Mouse (Mus musculus): ENCODE data around the gene Syndig1. TPM values are rescaled to one million over a fixed set of nuclear protein-coding genes. Genes with fewer than 3 reads are reported as not detected.

Syndig1 gene
- total RNA-seq, 2 experiments from 2014 or later: not detected

DNA sequence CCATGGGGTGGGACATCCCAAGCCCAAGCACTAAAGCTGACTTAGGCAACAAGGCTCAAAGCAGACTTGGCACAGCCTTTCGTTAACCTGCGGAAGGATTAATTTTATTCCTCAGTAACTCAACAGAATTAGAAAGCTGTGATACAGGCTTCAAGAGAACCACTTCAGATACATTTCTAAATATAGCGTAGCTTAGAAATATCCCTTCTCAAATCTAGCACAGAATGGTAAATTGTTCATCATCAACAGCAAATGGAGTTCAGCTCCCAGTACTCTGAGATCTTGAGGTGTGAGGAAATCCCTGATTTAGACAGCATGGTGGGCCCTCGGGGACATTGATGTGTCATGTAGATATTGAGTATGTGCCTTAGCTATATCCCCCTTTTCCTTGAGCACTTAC is 121.6 kb downstream of the Syndig1 start:
- ATAC-seq (replicated peaks; ENCODE audit: poor library complexity, severe bottlenecking): no peak

- no peak for ATAC-seq (replicated peaks; ENCODE audit: poor library complexity, severe bottlenecking)
Observed at GRCm38 (mm10) chr2:149971014-149971413, 142.0 kb downstream of the Syndig1 start.

GRCm38 (mm10) chr2:149973583-149973982 is 144.6 kb downstream of the Syndig1 start:
- ATAC-seq (replicated peaks; ENCODE audit: poor library complexity, severe bottlenecking): no peak

GRCm38 (mm10) chr2:149980419-149980818 is 151.4 kb downstream of the Syndig1 start:
- no peak for ATAC-seq (replicated peaks; ENCODE audit: poor library complexity, severe bottlenecking)

DNA sequence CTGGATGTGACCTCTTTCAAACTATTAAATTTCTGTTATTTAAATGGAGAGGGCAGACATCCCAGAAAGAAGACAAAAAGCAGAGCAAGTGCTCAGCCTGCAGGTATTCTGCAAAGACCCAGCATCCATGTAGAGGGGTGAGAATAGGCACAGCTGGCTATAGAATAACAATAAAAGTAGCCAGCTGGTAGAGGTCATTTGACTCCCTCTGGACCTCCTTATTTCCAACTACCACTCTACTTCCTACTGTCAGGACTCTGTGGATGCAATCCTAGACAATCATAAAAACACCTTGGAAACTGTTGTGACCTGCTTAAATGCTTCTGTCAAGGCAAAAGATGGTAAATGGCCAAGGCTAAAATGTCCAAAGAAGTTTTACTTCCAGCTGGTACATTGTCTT is 153.5 kb downstream of the Syndig1 start:
- ATAC-seq (replicated peaks; ENCODE audit: poor library complexity, severe bottlenecking): no peak

DNA sequence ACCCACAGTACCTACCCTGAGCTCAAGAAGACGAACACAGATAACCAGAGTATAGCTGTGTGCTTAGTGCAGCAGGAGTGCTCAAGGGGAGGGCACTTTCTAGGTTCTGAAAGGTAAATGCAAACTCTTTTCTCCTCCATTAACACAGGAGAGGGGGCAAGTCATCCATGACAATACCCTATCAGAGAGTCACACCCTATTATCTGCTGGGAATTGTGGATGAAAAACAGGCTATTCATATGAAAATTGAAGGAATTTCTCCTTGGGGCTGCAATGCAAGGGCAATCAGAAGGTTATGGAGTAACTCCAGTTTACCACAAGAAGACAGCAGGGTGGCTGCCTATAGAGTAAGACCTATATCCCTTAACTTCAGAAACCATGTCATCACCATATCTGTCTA is 154.1 kb downstream of the Syndig1 start:
- ATAC-seq (replicated peaks; ENCODE audit: poor library complexity, severe bottlenecking): no peak

GRCm38 (mm10) chr2:149987610-149988009 is 158.6 kb downstream of the Syndig1 start:
- ATAC-seq (replicated peaks; ENCODE audit: poor library complexity, severe bottlenecking): no peak

GRCm38 (mm10) chr2:149991506-149991905 is 162.5 kb downstream of the Syndig1 start:
- no peak for ATAC-seq (replicated peaks; ENCODE audit: poor library complexity, severe bottlenecking)

GRCm38 (mm10) chr2:149992921-149993320 is 163.9 kb downstream of the Syndig1 start:
- no peak for ATAC-seq (replicated peaks; ENCODE audit: poor library complexity, severe bottlenecking)

DNA sequence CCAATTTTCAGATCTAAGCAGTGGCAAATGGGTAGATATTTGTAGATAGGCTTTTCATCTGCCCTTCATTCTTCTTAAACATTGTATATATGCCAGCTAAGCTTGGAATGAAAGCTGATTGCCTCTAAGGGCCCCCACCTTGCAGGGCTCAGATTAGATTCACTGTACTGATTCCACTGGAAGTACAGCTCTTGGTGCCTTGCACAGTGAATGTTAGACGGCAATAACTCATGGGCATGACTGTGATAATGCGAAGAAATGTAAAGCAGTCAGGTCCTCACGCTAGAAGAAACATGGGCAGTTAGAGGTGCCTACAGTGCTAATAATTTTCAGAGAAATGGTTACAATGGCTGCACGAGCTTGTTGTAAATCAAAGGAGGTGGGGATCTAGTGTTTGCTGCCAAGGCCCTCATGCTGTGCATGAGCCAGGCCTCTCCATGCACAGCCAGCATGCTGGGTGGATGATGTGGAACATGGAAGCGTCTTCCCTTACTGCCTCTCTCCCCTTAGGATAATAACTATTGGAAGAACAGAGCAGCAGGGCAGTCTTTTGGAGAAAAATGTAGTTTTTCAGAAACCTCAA is 167.5 kb downstream of the Syndig1 start:
- ATAC-seq (replicated peaks; ENCODE audit: poor library complexity, severe bottlenecking): no peak

DNA sequence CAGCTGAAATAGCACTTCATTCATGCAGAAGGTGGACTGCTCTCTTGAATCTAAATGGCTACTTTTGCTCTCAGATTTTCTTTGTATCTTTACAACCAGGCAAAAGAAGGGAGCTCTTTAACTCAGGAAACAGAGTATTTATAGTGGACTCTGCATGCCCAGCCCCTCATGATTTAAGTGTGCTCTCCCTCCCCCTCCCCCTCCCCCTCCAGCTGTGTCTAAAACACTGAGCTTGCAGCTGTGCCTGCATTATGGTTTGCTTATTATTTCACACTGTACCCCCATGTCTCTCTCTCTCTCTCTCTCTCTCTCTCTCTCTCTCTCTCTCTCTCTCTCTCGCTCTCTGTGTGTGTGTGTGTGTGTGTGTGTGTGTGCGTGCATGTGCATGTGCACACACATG is 168.6 kb downstream of the Syndig1 start:
- no peak for ATAC-seq (replicated peaks; ENCODE audit: poor library complexity, severe bottlenecking)

DNA sequence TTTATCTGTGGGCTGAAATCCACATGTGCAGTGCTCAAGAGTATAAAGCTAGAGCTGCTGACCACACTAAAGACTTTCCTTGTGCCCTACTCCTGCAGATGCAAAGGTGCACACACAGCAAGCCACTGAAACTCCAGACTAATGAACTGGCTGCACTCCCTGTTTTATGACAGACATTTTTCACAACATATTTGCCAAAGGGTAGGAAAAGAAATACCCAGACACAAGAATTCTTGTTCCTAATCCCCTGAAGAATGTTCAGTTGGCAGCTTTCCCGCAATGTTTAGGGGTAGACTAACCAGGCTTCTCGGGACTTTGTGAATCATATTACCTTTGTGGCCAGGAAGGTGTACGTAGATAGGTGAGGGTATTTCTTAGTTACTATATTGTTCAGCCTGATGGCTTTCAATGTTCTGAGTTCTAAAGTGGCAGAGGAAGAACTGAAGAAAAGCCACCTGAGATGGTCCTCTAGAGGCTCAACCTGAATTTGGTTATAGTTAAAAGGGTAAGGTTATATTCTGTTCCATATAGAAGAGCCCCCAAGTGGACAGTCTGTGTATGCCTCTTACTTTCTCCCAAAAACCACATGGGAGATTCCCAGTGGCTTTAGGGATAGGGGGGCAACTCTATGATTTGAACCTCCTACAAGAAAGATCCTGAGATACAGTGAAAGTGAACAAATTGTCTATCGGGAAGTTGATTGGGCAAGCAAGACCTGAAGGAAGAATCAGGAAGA is 169.5 kb downstream of the Syndig1 start:
- ATAC-seq (replicated peaks; ENCODE audit: poor library complexity, severe bottlenecking): no peak

DNA sequence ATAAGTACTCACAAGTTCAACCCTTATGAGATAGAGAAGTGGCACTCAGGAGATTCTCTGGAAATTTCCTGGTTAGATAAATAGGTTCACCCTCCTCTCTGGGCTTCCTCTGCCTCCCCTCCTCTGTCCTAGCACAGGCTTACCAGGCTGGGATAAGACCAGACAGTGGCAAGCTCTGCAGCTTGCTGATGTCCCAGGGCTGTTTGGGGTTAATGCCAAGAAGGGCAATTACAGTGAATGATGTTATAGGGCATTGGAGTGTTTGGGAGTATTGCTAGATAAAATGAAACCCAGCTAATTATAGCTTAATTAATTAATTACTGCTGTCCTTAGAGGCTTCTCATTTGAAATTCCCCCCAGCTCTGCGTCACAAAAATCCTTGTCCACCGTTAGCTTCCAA is 171.6 kb downstream of the Syndig1 start:
- ATAC-seq (replicated peaks; ENCODE audit: poor library complexity, severe bottlenecking): no peak

DNA sequence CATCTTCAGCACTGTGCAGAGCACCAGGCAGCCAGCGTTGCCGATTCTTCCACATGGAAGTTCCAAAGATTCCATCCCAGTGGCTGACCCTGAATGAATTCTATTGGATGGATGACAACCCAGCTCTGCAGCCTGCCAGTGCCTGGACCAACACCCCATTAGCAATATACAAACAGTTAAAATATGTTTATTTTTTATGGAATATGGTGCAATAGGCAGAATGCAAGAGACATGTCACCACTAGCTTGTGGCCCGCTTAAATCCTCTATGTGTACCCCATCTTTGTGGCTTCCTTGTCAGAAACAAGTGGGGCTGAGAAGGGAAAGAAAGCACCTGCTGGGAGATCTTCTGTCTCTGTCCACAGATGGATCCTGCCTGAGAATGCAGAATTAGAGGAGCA is 174.5 kb downstream of the Syndig1 start:
- no peak for ATAC-seq (replicated peaks; ENCODE audit: poor library complexity, severe bottlenecking)

DNA sequence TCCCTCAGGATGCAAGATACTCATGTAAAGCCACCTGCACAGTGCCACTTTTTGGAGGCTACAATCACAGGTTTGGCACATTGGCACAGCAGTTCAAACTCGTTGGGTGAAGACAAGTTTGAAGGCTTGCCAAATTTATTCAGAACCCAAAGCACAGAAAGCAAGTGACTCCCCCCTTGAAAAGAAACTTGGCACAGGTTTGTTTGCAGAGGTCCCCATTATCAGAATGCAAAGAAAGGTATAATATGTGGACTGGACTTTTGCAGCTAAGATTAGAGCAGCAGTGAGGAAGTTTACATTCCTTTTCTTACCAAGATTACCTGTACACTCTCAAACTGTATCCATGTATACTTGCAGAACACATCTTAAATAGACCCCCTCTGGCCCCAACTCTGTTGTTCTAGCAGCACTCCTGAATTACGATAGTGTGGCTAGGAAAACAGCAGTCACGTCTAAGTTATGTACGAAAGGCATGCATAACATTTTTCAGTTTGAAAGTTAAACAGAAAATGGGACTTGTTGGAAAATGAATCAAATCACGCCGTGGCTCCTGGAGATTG is 183.9 kb downstream of the Syndig1 start:
- ATAC-seq (replicated peaks; ENCODE audit: poor library complexity, severe bottlenecking): no peak

- ATAC-seq (replicated peaks; ENCODE audit: poor library complexity, severe bottlenecking): no peak
Observed at GRCm38 (mm10) chr2:150013785-150014184, 184.8 kb downstream of the Syndig1 start.

- no peak for ATAC-seq (replicated peaks; ENCODE audit: poor library complexity, severe bottlenecking)
Observed at GRCm38 (mm10) chr2:150016303-150016702, 187.3 kb downstream of the Syndig1 start.

DNA sequence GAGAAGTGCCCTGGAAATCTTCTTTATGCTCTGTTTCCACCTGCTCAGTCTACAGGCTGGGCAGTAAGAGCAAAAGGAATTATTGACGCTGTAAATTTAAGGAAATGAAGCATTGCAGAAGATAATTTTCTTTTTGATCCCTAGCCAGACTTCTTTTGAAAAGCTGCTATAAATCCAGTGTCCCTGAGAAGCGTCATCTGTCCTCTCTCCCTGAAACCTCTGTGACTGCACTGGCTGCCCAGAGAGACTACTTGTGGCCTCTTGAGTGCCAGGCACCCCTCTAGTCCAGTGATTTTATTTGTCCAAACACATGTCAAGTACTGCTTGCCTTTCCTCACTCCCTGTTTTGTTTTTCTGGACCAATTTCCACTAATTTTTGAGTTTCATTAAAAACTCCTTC is 191.7 kb downstream of the Syndig1 start:
- no peak for ATAC-seq (replicated peaks; ENCODE audit: poor library complexity, severe bottlenecking)

GRCm38 (mm10) chr2:150023873-150024339 is 194.9 kb downstream of the Syndig1 start:
- ATAC-seq (replicated peaks; ENCODE audit: poor library complexity, severe bottlenecking): no peak

DNA sequence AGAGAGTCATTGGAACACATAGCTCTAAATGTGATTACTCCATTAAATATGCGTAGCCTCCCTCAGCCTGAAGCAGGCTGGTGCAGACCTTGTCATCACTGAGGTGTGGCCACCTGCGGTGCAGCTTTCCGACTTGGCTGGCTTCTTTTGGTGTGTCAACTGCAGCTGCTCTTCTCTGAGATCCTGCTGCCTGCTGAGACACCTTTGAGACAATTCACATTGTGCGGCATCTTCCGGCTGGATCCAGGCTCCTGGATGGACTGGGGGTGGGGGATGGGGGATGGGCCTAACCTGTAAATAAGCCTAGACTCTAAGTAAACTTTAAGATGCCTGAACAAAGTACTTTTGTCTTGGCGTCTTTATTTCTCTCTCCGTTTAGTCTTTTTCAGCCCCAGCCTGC is 214.5 kb downstream of the Syndig1 start:
- no peak for ATAC-seq (replicated peaks; ENCODE audit: poor library complexity, severe bottlenecking)
